Mouse (Mus musculus) liver, postnatal 0 days (tissue): ENCODE measurements at regions not wholly inside any gene's neighbourhood (a gene's known extent, or its start where the extent isn't known, plus 50 kb on each side); places are given as distances from the start of the nearest gene placed in this dataset.

Experiments
- ATAC-seq: fragments of 200-750 bp; cut with Nextera tagmentation; 2 replicates; pipeline ENCODE4 v1.8.0; 2017; ENCODE audit warnings: mild to moderate bottlenecking, moderate library complexity
- DNase-seq: peaks from one replicate; pipeline ENCODE4 v3.0.0-alpha.2; 2016
- H3K27ac ChIP-seq: fragments of 300-500 bp; sonication (generic); 2 replicates; pipeline ENCODE4 v1.5.1; 2014; ENCODE audit warnings: antibody characterized with exemption, moderate library complexity, mild to moderate bottlenecking, low read depth
- H3K27me3 ChIP-seq: fragments of 300-500 bp; sonication (generic); 2 replicates; pipeline ENCODE4 v1.6.1; 2014; ENCODE audit warnings: low read length, control low read depth, mixed read lengths; ENCODE audit not compliant: insufficient read depth
- H3K36me3 ChIP-seq: fragments of 300-500 bp; sonication (generic); replicated peaks from 2 replicates; pipeline ENCODE4 v1.6.1; 2014; ENCODE audit warnings: mild to moderate bottlenecking, control low read depth, low read length, moderate library complexity, mixed read lengths; ENCODE audit not compliant: insufficient read depth
- H3K4me1 ChIP-seq: fragments of 300-500 bp; sonication (generic); 2 replicates; pipeline ENCODE4 v1.6.1; 2014; ENCODE audit warnings: antibody characterized with exemption, mild to moderate bottlenecking, control low read depth; ENCODE audit not compliant: insufficient read depth
- H3K4me2 ChIP-seq: fragments of 300-500 bp; sonication (generic); 2 replicates; pipeline ENCODE4 v1.6.1; 2014; ENCODE audit warnings: low read depth, mild to moderate bottlenecking, low read length, moderate library complexity, mixed read lengths
- H3K4me3 ChIP-seq: fragments of 300-500 bp; sonication (generic); 2 replicates; pipeline ENCODE4 v1.5.1; 2014; ENCODE audit warnings: low read depth, low read length
- H3K9ac ChIP-seq: fragments of 300-500 bp; sonication (generic); replicated peaks from 2 replicates; pipeline ENCODE4 v1.6.1; 2014; ENCODE audit warnings: mild to moderate bottlenecking, moderate library complexity
- H3K9me3 ChIP-seq: fragments of 300-500 bp; sonication (generic); 2 replicates; pipeline ENCODE4 v1.6.1; 2016; ENCODE audit warnings: mild to moderate bottlenecking, control low read depth, low read length, mixed read lengths
- CTCF ChIP-seq: sonication (generic); IDR thresholded peaks from 2 replicates; pipeline ENCODE4 v1.5.1; 2016; ENCODE audit warnings: antibody characterized with exemption, low read depth
- EP300 ChIP-seq: IDR thresholded peaks from 2 replicates; pipeline ENCODE4 v1.6.1; 2016; ENCODE audit warnings: antibody characterized with exemption, low read depth, mild to moderate bottlenecking
- WGBS: fragments of 180-500 bp; shearing (Covaris S2); extraction: QIAGEN DNeasy Blood & Tissue Kit; methylation state at CpG from one replicate; pipeline ENCODE4 v1.1.7; 2014; ENCODE audit not compliant: insufficient replicate concordance; 5-methylcytosine and 5-hydroxymethylcytosine counted together

GRCm38 (mm10) chr12:39586163-39586562, 451.7 kb downstream of the Arl4a start:
- 70% methylated on average over 4 of the region's 4 CpGs for WGBS
- no peaks in the 10 kb centered on the region for H3K36me3 ChIP-seq
- H3K9me3 ChIP-seq: no peaks in the 10 kb centered on the region
- TF ChIP-seq CTCF: no peak
- no peak for TF ChIP-seq EP300
- no peaks in the 10 kb centered on the region for H3K4me1 ChIP-seq
- H3K27me3 ChIP-seq: no peaks in the 10 kb centered on the region
- H3K4me3 ChIP-seq: no peak overlapping the region
- no peak overlapping the region for H3K4me2 ChIP-seq
- no peak overlapping the region for H3K9ac ChIP-seq
- no peak overlapping the region for H3K27ac ChIP-seq
- DNase-seq: no peak
- ATAC-seq: no peak

- DNase-seq (no peak), ATAC-seq (no peak)
- Histone ChIP-seq H3K9ac (no peak overlapping the region), H3K27ac (no peak overlapping the region), H3K36me3 (no peaks in the 10 kb centered on the region), H3K27me3 (no peaks in the 10 kb centered on the region), H3K4me1 (no peaks in the 10 kb centered on the region), H3K9me3 (no peaks in the 10 kb centered on the region), H3K4me2 (no peak overlapping the region), H3K4me3 (no peak overlapping the region)
- no peak for TF ChIP-seq EP300
- whole genome bisulfite sequencing: 45% methylated on average over 1 of the region's 1 CpGs
Observed at GRCm38 (mm10) chr12:39577610-39578009, 460.2 kb downstream of the Arl4a start.

- Histone ChIP-seq H3K9me3 (no peaks in the 10 kb centered on the region), H3K4me2 (no peak overlapping the region), H3K9ac (no peak overlapping the region), H3K27ac (no peak overlapping the region), H3K4me3 (no peak overlapping the region), H3K27me3 (no peaks in the 10 kb centered on the region), H3K4me1 (no peaks in the 10 kb centered on the region), H3K36me3 (no peaks in the 10 kb centered on the region)
- WGBS: 70% methylated on average over 1 of the region's 1 CpGs
- no peak for TF ChIP-seq CTCF
- ATAC-seq (no peak), DNase-seq (no peak)
Observed at GRCm38 (mm10) chr12:39572802-39573201, 465.0 kb downstream of the Arl4a start.

GRCm38 (mm10) chr12:39572147-39572546, 465.7 kb downstream of the Arl4a start:
- ATAC-seq (no peak), DNase-seq (no peak)
- H3K27ac ChIP-seq: no peak overlapping the region
- no peak overlapping the region for H3K4me2 ChIP-seq
- no peak overlapping the region for H3K9ac ChIP-seq
- WGBS: 79% methylated on average over 1 of the region's 1 CpGs
- no peak for TF ChIP-seq CTCF
- no peak for TF ChIP-seq EP300
- no peaks in the 10 kb centered on the region for H3K4me1 ChIP-seq
- no peaks in the 10 kb centered on the region for H3K9me3 ChIP-seq
- no peaks in the 10 kb centered on the region for H3K27me3 ChIP-seq
- no peak overlapping the region for H3K4me3 ChIP-seq
- H3K36me3 ChIP-seq: no peaks in the 10 kb centered on the region

DNA sequence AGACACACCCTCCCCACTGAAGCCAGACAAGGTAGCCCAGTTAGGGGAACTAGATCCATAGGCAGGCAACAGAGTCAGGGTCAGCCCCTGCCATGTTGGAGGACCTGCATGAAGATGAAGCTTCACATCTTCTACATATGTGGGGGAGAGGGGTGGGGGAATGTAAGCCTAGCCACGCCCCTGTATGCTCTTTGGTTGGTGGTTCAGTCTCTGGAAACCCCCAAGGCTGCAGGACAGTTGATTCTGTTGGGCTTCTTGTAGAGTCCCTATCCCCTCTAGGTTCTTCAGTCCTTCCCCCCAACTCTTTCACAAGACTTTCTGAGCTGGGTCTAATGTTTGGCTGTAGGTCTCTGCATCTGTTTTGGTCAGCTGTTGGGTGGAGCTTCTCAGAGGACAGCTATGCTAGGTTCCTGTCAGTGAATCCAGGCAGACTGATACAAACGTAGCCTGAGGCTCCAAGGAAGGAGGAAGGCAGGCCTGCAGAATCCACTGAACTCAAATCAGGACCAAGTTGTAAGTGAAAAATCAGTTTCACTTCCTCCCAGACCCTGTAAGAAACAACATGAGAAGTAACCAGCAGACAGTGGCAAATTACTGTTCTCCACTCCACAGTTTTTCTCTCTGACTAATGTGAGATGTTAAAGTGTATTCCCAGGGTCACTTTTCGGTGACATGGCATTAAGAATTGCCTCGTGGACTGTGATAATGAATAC, 476.9 kb downstream of the Arl4a start:
- no peaks in the 10 kb centered on the region for H3K4me1 ChIP-seq
- H3K4me3 ChIP-seq: no peak overlapping the region
- H3K36me3 ChIP-seq: no peaks in the 10 kb centered on the region
- H3K27ac ChIP-seq: no peak overlapping the region
- H3K4me2 ChIP-seq: no peak overlapping the region
- DNase-seq: no peak
- no peak overlapping the region for H3K9ac ChIP-seq
- TF ChIP-seq EP300 (no peak), CTCF (no peak)
- 55% methylated on average over 4 of the region's 4 CpGs for WGBS
- no peak for ATAC-seq
- H3K9me3 ChIP-seq: no peaks in the 10 kb centered on the region
- no peaks in the 10 kb centered on the region for H3K27me3 ChIP-seq

DNA sequence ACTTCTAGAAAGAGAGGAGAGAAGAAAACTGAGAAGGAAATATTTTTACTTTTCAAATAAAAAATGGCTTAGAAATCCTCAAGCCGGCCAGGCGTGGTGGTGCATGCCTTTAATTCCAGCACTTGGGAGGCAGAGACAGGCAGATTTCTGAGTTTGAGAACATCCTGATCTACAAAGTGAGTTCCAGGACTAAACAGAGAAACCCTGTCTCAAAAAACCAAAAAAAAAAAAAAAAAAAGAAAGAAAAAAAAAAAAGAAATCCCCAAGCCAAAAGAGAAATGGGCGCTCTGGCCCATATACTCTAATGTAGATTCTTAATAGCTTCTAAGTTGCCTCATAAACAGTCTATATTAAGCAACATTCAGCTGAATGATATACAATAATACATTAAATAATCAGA, 479.3 kb downstream of the Arl4a start:
- H3K36me3 ChIP-seq: no peaks in the 10 kb centered on the region
- no peak overlapping the region for H3K27ac ChIP-seq
- H3K9ac ChIP-seq: no peak overlapping the region
- no peaks in the 10 kb centered on the region for H3K27me3 ChIP-seq
- no peak overlapping the region for H3K4me3 ChIP-seq
- DNase-seq (no peak), ATAC-seq (no peak)
- WGBS: 88% methylated on average over 3 of the region's 3 CpGs
- H3K9me3 ChIP-seq: no peaks in the 10 kb centered on the region
- TF ChIP-seq EP300 (no peak), CTCF (no peak)
- H3K4me1 ChIP-seq: no peaks in the 10 kb centered on the region
- no peak overlapping the region for H3K4me2 ChIP-seq

GRCm38 (mm10) chr12:39536326-39536725, 501.5 kb downstream of the Arl4a start:
- Histone ChIP-seq H3K36me3 (no peaks in the 10 kb centered on the region), H3K4me1 (no peaks in the 10 kb centered on the region), H3K9me3 (no peaks in the 10 kb centered on the region), H3K4me3 (no peak overlapping the region), H3K27ac (no peak overlapping the region), H3K27me3 (no peaks in the 10 kb centered on the region), H3K4me2 (no peak overlapping the region), H3K9ac (no peak overlapping the region)
- DNase-seq (no peak), ATAC-seq (no peak)
- 68% methylated on average over 2 of the region's 2 CpGs for WGBS
- TF ChIP-seq EP300 (no peak), CTCF (no peak)
